Mouse (Mus musculus): ENCODE results near the gene Gm28539. TPM values are rescaled to one million over a fixed set of nuclear protein-coding genes. Genes with fewer than 3 reads are reported as not detected.
"Not testable (repeated sequence)": the region's sequence is repeated elsewhere in the genome, so short reads cannot be mapped to it uniquely, and the experiment has no call there.

Gm28539 gene
- polyA plus RNA-seq, 1 experiment from 2014 or later, result not detected

DNA sequence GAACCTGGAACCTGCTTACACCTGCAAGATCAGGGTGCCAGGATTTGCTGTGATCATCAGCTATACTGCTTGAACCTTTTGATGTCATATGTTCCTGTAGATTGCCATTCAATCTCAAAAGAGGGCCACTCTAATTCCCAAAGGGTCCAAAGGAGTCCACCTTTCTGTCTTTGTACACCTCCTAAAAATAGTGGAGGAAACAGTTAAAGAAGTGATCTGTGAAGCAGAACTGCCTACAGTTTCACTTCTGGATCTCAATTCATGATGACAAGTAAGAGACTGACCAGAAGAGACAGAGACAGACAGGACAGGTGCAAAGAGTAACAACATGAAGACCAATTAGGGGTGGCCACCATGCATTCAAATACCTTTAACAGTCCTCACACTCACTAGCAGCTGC is 127.1 kb downstream of the Gm28539 start:
- H3K9me3 ChIP-seq (ENCODE audit: control insufficient read depth, low read depth, low read length), result peaks cover 10% of the 10 kb centered on the region; the same call in 1 of the 2 replicates
- no peak for ATAC-seq (ENCODE audit: insufficient number of reproducible peaks, insufficient read depth, low FRiP score, low read depth)
- H3K4me1 ChIP-seq (ENCODE audit: control insufficient read depth, insufficient read depth, low read length), result no peaks in the 10 kb centered on the region
- H3K27me3 ChIP-seq (ENCODE audit: control insufficient read depth, insufficient read depth, low read length), result no peaks in the 10 kb centered on the region
- no peak overlapping the region for H3K9ac ChIP-seq (replicated peaks; ENCODE audit: low read depth, low read length)
- H3K36me3 ChIP-seq (ENCODE audit: control insufficient read depth, insufficient read depth, low read length), result peaks cover 29% of the 10 kb centered on the region; the same call in 1 of the 2 replicates
- no peak overlapping the region for H3K4me3 ChIP-seq (ENCODE audit: low read depth, low read length)
- H3K4me2 ChIP-seq (replicated peaks; ENCODE audit: low read depth, low read length), result no peak overlapping the region
- H3K27ac ChIP-seq (ENCODE audit: low read length), result no peak overlapping the region

DNA sequence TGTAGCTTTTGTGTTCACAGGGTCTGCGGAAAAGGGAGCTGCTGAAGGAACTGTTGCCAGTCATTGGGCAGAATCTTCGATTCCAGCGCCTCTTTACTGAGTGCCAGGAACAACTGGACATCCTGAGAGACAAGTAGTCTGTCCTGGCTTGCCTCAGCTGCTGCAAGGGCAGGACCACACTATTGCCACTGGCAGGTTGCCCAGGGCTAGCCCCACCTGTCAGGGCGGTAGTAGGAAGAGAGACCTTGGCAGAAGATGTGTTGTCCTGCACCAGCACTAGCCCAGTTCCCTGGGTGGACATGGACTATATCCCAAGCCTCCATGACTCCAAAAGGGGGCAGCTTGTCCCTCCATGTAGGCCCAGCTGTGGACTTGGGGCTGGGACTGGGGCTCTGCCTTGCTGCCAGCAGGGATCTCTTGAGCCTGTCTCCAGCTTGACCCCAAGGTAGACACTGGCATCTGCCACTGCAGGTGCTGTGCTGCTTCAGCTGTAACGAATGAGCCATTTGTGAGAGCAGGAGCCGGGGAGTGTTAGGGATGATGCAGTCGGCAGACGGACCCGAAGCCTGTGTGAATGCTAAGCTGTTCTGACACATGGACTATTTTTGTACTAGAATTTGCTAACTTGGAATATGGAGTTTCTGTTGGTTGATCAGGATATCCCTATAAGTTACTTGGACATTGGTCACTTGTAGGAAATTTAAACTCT is 133.2 kb downstream of the Gm28539 start:
- Histone ChIP-seq H3K36me3 (ENCODE audit: control insufficient read depth, insufficient read depth, low read length) (peaks cover 31% of the 10 kb centered on the region), H3K9me3 (ENCODE audit: control insufficient read depth, low read depth, low read length) (no peaks in the 10 kb centered on the region), H3K27ac (ENCODE audit: low read length) (no peak overlapping the region), H3K27me3 (ENCODE audit: control insufficient read depth, insufficient read depth, low read length) (no peaks in the 10 kb centered on the region), H3K9ac (replicated peaks; ENCODE audit: low read depth, low read length) (no peak overlapping the region), H3K4me1 (ENCODE audit: control insufficient read depth, insufficient read depth, low read length) (no peaks in the 10 kb centered on the region), H3K4me3 (ENCODE audit: low read depth, low read length) (no peak overlapping the region), H3K4me2 (replicated peaks; ENCODE audit: low read depth, low read length) (no peak overlapping the region)
- WGBS, result 88% methylated on average over 9 of the region's 9 CpGs
- no peak for ATAC-seq (ENCODE audit: insufficient number of reproducible peaks, insufficient read depth, low FRiP score, low read depth)

- no peaks in the 10 kb centered on the region for H3K27me3 ChIP-seq (ENCODE audit: control insufficient read depth, insufficient read depth, low read length)
- peaks cover 31% of the 10 kb centered on the region for H3K36me3 ChIP-seq (ENCODE audit: control insufficient read depth, insufficient read depth, low read length)
- H3K9ac ChIP-seq (replicated peaks; ENCODE audit: low read depth, low read length), result no peak overlapping the region
- no peaks in the 10 kb centered on the region for H3K4me1 ChIP-seq (ENCODE audit: control insufficient read depth, insufficient read depth, low read length)
- H3K9me3 ChIP-seq (ENCODE audit: control insufficient read depth, low read depth, low read length), result no peaks in the 10 kb centered on the region
- H3K27ac ChIP-seq (ENCODE audit: low read length), result no peak overlapping the region
- no peak overlapping the region for H3K4me3 ChIP-seq (ENCODE audit: low read depth, low read length)
- 42% methylated on average over 3 of the region's 3 CpGs for WGBS
- ATAC-seq (ENCODE audit: insufficient number of reproducible peaks, insufficient read depth, low FRiP score, low read depth), result no peak
- no peak overlapping the region for H3K4me2 ChIP-seq (replicated peaks; ENCODE audit: low read depth, low read length)
These were observed 134.5 kb downstream of the Gm28539 start for GRCm38 (mm10) chr16:18970837-18971236.

- H3K9me3 ChIP-seq (ENCODE audit: control insufficient read depth, low read depth, low read length); H3K9ac ChIP-seq (replicated peaks; ENCODE audit: low read depth, low read length); H3K4me1 ChIP-seq (ENCODE audit: control insufficient read depth, insufficient read depth, low read length); H3K27me3 ChIP-seq (ENCODE audit: control insufficient read depth, insufficient read depth, low read length); H3K4me3 ChIP-seq (ENCODE audit: low read depth, low read length); H3K36me3 ChIP-seq (ENCODE audit: control insufficient read depth, insufficient read depth, low read length); H3K27ac ChIP-seq (ENCODE audit: low read length); ATAC-seq (ENCODE audit: insufficient number of reproducible peaks, insufficient read depth, low FRiP score, low read depth); H3K4me2 ChIP-seq (replicated peaks; ENCODE audit: low read depth, low read length): not testable (repeated sequence)
- 86% methylated on average over 23 of the region's 23 CpGs for WGBS
These were observed 139.3 kb downstream of the Gm28539 start for GRCm38 (mm10) chr16:18975665-18976064.

GRCm38 (mm10) chr16:18976315-18976714 is 139.9 kb downstream of the Gm28539 start:
- ATAC-seq (ENCODE audit: insufficient number of reproducible peaks, insufficient read depth, low FRiP score, low read depth), result no peak
- Histone ChIP-seq H3K36me3 (ENCODE audit: control insufficient read depth, insufficient read depth, low read length) (no peaks in the 10 kb centered on the region; the same call in 1 of the 2 replicates), H3K9me3 (ENCODE audit: control insufficient read depth, low read depth, low read length) (peaks cover 5% of the 10 kb centered on the region; the same call in 1 of the 2 replicates), H3K4me2 (replicated peaks; ENCODE audit: low read depth, low read length) (no peak overlapping the region), H3K27me3 (ENCODE audit: control insufficient read depth, insufficient read depth, low read length) (no peaks in the 10 kb centered on the region), H3K4me1 (ENCODE audit: control insufficient read depth, insufficient read depth, low read length) (no peaks in the 10 kb centered on the region), H3K4me3 (ENCODE audit: low read depth, low read length) (no peak overlapping the region), H3K9ac (replicated peaks; ENCODE audit: low read depth, low read length) (no peak overlapping the region), H3K27ac (ENCODE audit: low read length) (no peak overlapping the region)
- WGBS, result 72% methylated on average over 19 of the region's 23 CpGs

DNA sequence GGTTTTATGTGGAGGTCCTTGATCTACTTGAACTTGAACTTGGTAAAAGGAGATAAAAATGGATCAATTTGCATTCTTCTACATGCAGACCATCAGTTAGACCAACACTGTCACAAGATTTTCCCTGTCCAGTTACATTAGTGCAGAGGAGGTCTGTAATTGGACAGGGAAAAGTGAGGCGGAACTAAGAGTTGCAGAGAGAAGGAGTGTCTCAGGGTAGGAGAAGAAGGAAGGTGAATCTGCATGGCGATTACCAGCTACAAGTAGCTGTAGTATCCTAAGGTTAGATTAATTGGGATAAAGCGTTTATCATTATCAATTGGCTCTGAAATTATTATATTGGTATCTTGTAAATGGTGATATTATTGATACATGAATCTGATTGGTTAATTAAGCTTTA is 150.0 kb downstream of the Gm28539 start:
- no peak overlapping the region for H3K9ac ChIP-seq (replicated peaks; ENCODE audit: low read depth, low read length)
- 87% methylated on average over 3 of the region's 3 CpGs for WGBS

DNA sequence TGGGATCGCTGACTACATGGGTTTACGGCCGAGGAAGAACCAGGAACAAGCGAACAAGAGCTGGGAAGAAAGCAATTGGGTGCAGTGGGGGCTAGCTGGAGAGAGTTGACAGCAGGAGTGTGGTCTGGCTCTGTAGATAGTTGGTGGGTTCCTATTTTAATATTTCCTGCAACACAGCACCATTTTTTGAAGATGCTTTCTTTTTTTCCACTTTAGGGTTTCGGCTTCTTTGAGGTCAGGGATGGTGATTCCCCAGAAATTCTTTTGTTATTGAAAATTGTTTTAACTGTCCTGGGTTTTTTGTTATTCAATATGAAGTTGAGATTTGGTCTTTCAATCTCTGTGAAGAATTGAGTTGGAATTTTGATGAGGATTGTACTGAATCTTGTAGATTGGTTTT is 150.5 kb downstream of the Gm28539 start:
- H3K27me3 ChIP-seq (ENCODE audit: control insufficient read depth, insufficient read depth, low read length), result no peaks in the 10 kb centered on the region
- WGBS, result 95% methylated on average over 5 of the region's 5 CpGs
- no peak overlapping the region for H3K4me3 ChIP-seq (ENCODE audit: low read depth, low read length)
- H3K9ac ChIP-seq (replicated peaks; ENCODE audit: low read depth, low read length), result no peak overlapping the region
- no peak for ATAC-seq (ENCODE audit: insufficient number of reproducible peaks, insufficient read depth, low FRiP score, low read depth)
- H3K4me2 ChIP-seq (replicated peaks; ENCODE audit: low read depth, low read length), result no peak overlapping the region
- H3K27ac ChIP-seq (ENCODE audit: low read length), result no peak overlapping the region
- no peaks in the 10 kb centered on the region for H3K4me1 ChIP-seq (ENCODE audit: control insufficient read depth, insufficient read depth, low read length)
- H3K9me3 ChIP-seq (ENCODE audit: control insufficient read depth, low read depth, low read length), result no peaks in the 10 kb centered on the region
- H3K36me3 ChIP-seq (ENCODE audit: control insufficient read depth, insufficient read depth, low read length), result no peaks in the 10 kb centered on the region

More for the DNA sequence above, 150.0 kb downstream of the Gm28539 start:
- no peaks in the 10 kb centered on the region for H3K27me3 ChIP-seq (ENCODE audit: control insufficient read depth, insufficient read depth, low read length)
- H3K4me2 ChIP-seq (replicated peaks; ENCODE audit: low read depth, low read length), result no peak overlapping the region
- no peaks in the 10 kb centered on the region for H3K36me3 ChIP-seq (ENCODE audit: control insufficient read depth, insufficient read depth, low read length)
- no peak for ATAC-seq (ENCODE audit: insufficient number of reproducible peaks, insufficient read depth, low FRiP score, low read depth)
- no peaks in the 10 kb centered on the region for H3K9me3 ChIP-seq (ENCODE audit: control insufficient read depth, low read depth, low read length)
- H3K27ac ChIP-seq (ENCODE audit: low read length), result no peak overlapping the region
- no peaks in the 10 kb centered on the region for H3K4me1 ChIP-seq (ENCODE audit: control insufficient read depth, insufficient read depth, low read length)
- H3K4me3 ChIP-seq (ENCODE audit: low read depth, low read length), result no peak overlapping the region

- not testable (repeated sequence) for H3K27ac ChIP-seq (ENCODE audit: low read length); ATAC-seq (ENCODE audit: insufficient number of reproducible peaks, insufficient read depth, low FRiP score, low read depth); H3K9me3 ChIP-seq (ENCODE audit: control insufficient read depth, low read depth, low read length); H3K4me2 ChIP-seq (replicated peaks; ENCODE audit: low read depth, low read length); H3K4me3 ChIP-seq (ENCODE audit: low read depth, low read length); H3K9ac ChIP-seq (replicated peaks; ENCODE audit: low read depth, low read length); H3K36me3 ChIP-seq (ENCODE audit: control insufficient read depth, insufficient read depth, low read length); H3K27me3 ChIP-seq (ENCODE audit: control insufficient read depth, insufficient read depth, low read length); H3K4me1 ChIP-seq (ENCODE audit: control insufficient read depth, insufficient read depth, low read length)
- WGBS, result 39% methylated on average over 2 of the region's 2 CpGs
These were observed 166.4 kb downstream of the Gm28539 start for GRCm38 (mm10) chr16:19002610-19003389.
